Mouse (Mus musculus): ENCODE data around the gene Bglap2.
"Not testable (repeated sequence)": the region's sequence is repeated elsewhere in the genome, so short reads cannot be mapped to it uniquely, and the experiment has no call there.

Gene Bglap2

GRCm38 (mm10) chr3:88393776-88394375, 15.4 kb upstream of the Bglap2 start:
- in situ Hi-C loops (cut with MseI, MboI), result no loop called here

GRCm38 (mm10) chr3:88384364-88384763, 5.9 kb upstream of the Bglap2 start, which contains the start of gene Bglap:
Bglap (minus strand) TSS chr3:88384464.
- in situ Hi-C loops (cut with MseI, MboI), result no loop called here

GRCm38 (mm10) chr3:88382383-88382782, 3.9 kb upstream of the Bglap2 start:
- in situ Hi-C loops (cut with MseI, MboI), result not testable (repeated sequence)

GRCm38 (mm10) chr3:88381389-88382315, 3.2 kb upstream of the Bglap2 start:
- in situ Hi-C loops (cut with MseI, MboI), result not testable (repeated sequence)

DNA sequence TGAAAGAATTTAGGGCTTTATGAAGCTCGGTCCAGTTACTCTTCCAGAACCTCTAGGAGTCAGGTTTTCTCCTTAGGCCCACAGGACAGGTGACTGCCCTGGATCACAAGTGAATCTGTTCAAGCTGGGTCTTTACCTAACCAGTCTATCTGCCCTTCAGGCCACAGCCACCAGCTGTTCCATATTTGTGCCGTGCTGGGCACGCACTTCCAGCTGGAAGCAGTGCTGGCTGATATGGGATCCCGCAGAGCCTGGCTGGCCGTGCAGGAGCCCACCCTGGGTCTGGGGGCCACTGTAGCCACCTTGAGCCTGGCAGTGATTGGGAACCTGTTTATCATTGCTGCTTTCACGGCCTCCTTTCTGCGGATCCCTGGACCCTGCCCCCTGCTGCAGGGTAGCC, 1.9 kb downstream of the Bglap2 start:
- in situ Hi-C loops (cut with MseI, MboI), result not testable (repeated sequence)

- in situ Hi-C loops (cut with MseI, MboI), result not testable (repeated sequence)
Observed at GRCm38 (mm10) chr3:88375750-88376626, 2.5 kb downstream of the Bglap2 start.

GRCm38 (mm10) chr3:88372643-88373042, 5.9 kb downstream of the Bglap2 start, which contains the start of gene Bglap3:
Bglap3 (minus strand) TSS chr3:88372743.
- in situ Hi-C loops (cut with MseI, MboI), result not testable (repeated sequence)

DNA sequence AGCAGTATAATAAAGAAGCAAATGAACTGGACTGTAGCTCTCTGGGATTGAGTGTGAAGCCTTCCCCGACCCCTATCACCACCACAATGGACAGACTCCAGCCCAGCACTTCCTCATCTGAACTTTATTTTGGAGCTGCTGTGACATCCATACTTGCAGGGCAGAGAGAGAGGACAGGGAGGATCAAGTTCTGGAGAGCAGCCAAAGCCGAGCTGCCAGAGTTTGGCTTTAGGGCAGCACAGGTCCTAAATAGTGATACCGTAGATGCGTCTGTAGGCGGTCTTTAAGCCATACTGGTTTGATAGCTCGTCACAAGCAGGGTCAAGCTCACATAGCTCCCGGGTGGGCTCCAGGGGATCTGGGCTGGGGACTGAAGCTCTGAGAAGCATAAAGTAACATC, 10.0 kb downstream of the Bglap2 start:
- in situ Hi-C loops (cut with MseI, MboI), result not testable (repeated sequence)

GRCm38 (mm10) chr3:88367517-88367916, 11.0 kb downstream of the Bglap2 start:
- in situ Hi-C loops (cut with MseI, MboI), result not testable (repeated sequence)

DNA sequence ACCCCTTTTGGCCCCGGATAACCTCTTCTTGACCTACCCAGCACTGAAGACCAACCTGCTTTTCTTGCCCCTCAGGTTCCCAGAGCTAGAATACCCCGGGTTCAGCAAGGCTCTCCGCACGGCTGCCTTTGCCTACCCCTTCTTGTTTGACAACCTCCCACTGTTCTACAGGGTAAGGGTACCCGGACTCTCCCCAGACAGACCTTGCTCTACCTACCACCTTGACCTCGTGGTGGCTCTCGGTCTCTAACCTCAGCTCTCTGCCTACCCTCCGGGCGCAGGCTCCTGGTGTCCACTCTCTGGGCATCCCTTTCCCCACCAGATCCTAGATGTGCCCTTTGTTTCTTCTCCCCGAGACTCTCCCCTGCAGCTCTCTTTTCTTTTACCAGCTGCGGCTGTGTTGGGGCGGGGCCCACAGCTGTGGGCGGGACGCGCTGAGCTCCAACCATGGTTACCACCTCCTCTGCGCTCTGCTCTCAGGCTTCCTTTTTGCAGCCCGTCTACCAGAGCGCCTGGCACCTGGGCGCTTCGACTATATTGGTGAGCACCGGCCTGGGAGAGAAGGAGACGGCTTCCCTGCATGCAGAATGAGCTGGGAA, 11.6 kb downstream of the Bglap2 start:
- in situ Hi-C loops (cut with MseI, MboI), result not testable (repeated sequence)

DNA sequence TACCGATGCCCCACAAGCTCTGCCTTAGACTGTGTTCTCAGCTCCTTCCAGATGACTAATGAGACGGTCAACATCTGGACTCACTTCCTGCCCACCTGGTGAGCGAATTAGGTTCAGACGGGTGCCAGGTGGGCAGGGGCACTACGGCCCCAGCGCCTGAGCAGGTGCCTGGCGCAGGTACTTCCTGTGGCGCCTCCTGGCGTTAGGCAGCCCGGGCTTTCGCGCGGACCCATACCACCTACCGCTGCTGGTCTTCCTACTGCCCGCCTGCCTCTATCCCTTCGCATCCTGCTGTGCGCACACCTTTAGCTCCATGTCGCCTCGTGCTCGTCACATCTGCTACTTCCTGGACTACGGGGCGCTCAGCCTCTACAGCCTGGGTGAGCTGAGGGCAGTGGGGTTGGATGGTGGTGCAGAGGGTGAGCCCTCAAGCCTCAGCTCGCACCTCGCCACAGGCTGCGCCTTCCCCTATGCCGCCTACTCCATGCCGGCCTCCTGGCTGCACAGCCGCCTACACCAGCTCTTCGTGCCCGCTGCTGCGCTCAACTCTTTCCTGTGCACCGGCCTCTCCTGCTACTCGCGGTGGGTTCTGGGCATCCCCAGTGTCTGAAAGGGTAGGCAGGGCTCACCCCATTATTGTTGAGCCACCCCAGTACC, 12.7 kb downstream of the Bglap2 start:
- in situ Hi-C loops (cut with MseI, MboI), result no loop called here

DNA sequence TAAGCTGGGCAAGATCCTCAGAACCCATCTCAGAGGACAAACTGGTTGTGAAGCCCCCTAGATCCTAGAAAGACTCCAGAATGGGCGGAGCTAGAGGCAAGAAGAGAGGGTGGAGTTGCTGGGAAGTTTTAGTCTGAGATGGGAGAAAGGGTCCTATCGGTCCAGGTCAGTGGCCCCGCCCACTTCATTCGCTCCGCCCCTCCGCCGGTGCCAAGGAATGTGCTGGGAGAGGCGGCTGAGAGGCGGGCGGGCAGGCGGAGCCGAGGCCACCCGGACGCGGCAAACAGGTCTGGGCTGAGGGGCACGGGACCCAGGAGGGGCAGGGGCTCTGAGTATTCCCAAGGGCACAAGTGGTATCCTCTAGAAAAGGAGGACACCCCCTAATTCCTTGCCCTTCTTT, 14.2 kb downstream of the Bglap2 start, which contains the start of gene Paqr6:
TSS of gene Paqr6 (plus strand) at position 248 of the 400 bp plus-strand sequence.
- in situ Hi-C loops (cut with MseI, MboI), result no loop called here

DNA sequence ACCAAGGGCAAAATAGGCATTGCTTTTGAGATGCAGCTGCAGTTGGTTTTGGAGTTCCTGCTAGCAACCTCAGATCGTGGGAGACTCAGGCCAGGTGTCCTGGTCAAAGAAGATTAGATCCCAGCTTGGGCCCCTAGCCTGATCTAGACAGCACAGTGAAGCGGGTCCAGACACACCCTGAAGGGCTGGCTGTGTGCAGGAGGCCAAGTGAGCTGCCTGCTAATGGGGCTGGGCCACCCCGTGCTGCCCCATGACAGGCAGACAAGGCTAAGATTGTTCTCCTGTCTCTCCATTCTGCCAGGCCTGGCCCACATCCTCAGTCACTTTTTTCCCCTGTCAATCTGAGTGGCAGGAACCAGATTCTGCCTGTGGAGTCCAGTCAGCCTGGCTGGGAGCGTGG, 14.8 kb downstream of the Bglap2 start:
- in situ Hi-C loops (cut with MseI, MboI), result no loop called here

DNA sequence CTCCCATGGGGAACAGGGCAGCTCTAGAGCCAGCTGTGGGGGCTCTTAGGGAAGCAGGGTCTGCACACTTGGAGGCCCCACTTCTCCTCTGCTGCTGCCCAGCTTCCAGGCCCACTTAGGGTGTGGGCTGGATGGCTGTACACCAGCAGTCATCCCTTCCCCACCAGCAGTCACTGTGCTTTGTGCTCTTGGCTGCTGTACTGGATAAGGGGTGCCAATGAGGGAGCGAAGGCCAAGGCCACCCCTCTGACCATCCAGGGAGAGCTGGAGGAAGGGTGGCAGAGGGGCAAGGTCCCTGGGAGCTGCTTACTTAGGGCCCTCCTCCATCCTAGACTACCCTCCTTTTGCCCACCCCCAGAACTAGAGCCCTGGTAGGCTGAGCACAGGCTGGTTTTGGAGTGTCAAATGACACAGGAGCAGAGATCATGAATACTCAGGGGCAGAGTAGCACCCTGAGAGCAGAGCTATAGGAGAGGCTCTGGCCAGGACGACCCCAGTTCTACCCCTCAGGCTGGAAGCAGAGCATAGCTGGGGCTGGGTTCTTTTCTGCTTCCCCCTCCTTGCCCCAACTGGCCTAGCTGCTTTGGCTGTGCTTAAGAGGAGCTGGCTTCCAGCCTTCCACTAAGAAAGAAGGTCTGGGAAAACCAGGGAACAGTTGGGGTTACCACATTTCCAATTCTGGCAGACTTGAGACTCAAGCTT, 16.7 kb downstream of the Bglap2 start:
- in situ Hi-C loops (cut with MseI, MboI), result no loop called here

DNA sequence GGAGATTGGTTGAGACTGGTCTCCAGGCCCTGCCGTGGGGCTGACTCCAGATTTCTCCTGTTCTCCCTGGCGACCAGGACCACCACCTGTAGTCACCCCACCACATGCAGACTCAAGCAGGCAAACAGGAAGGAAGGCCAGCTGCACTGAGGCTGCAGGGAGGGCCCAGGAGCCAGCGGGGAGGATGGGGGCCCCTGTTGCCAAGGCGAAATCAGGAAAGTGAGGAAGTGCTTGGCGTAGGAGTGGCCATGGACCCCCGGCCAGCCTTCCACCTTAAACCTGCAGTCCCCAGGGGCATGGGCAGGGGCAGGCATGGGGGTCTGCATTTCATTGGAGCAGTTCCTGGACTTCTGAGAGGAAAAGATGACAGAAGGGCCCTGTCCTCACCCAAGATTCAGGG, 17.4 kb downstream of the Bglap2 start:
- in situ Hi-C loops (cut with MseI, MboI), result no loop called here

DNA sequence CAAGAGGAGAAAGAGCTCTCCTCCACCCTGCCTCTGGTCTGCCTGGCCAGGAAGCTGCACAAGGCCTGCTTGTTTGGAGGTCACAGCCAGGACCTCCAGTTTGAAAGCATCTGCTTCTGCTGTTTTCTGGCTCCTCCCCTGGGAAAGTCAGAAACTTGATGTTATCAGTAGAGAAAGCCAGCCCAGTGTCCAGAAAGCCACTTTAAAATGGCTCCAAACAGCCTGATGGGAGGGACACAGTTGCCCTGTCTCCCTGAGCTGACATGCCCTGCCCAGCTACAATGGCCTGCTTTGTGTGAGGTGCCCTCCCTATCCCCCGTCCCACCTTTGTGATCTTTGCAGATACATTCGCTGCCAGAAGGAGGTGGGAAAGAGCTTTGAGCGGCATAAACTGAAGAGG, 18.5 kb downstream of the Bglap2 start:
- in situ Hi-C loops (cut with MseI, MboI), result no loop called here

GRCm38 (mm10) chr3:88359584-88359983, 18.9 kb downstream of the Bglap2 start:
- in situ Hi-C loops (cut with MseI, MboI), result no loop called here

GRCm38 (mm10) chr3:88354396-88355165, 23.9 kb downstream of the Bglap2 start:
- in situ Hi-C loops (cut with MseI, MboI), result no loop called here

DNA sequence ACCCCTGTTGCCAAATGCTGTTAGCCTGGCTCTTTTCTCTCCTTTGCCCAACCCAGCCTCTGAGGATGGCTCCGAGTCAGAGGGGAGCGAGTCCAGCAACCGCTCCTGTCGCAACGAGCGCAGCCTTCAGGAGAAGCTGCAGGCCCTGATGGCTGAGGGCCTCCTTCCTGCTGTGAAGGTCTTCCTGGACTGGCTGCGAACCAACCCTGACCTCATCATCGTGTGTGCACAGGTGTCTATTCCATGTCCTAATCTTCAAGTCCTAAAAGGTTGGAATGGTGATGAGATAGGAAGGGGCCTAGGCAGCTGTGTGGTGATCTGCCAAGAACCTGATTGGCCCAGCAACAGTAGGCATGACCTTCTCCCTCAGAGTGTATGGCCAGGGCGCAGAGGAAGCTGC, 25.6 kb downstream of the Bglap2 start:
- in situ Hi-C loops (cut with MseI, MboI), result no loop called here
